Mouse (Mus musculus): ENCODE results near the gene Mst1.

The Mst1 gene

DNA sequence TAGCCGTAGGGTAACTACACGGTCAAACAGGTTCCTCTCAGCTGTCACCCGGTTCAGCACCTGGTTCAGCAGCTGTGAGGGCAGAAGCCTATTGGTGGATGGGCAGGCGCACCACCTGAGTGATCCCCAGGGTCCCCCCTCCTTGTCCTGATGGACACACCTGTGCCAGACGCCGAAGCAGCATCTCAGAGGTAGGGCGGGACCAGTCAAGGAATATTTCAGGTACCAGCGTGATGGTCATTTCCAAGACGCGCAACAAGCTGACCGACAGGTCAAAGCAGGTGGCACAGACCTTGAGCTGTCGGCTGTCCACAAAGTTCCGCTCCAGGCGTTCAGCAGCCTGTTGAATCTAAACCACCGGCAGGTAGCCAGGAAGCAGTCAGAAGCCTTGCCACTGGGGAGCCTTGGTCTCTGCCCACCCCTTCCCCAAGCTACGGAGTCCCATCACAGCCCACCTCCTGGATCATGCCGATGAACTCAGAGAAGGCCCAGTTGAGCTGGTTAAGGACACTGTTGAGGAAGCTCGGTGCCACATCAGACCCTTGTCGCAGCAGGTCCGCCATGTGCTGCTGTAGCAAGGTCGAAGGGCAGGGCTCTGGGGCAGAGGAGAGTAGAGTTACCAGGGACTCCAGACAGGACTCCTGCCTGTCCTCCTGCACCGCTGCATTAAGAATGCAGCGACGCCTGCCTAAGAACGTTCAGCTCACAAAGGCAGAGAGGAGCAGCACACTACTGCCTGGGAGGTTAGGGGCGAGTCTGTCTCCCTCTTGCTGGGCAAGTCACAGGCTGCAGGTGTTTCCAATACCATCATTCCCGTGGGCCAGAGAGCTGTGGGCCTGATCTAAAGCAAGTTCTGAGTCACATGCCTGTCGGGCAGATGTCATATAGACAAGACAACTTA, 23.6 kb upstream of the Mst1 start:
- DNase-seq (ENCODE audit: low spot score in 2 of 2): no peak

GRCm38 (mm10) chr9:108057262-108057562, 23.0 kb upstream of the Mst1 start:
- no peak for DNase-seq (ENCODE audit: low spot score in 2 of 2)

GRCm38 (mm10) chr9:108058291-108058690, 21.9 kb upstream of the Mst1 start:
- DNase-seq (ENCODE audit: low spot score in 2 of 2): no peak

- DNase-seq (ENCODE audit: low spot score in 2 of 2): no peak
Measured at GRCm38 (mm10) chr9:108062142-108062541, 18.1 kb upstream of the Mst1 start.

GRCm38 (mm10) chr9:108063361-108063760, 16.9 kb upstream of the Mst1 start:
- DNase-seq (ENCODE audit: low spot score in 2 of 2): no peak

DNA sequence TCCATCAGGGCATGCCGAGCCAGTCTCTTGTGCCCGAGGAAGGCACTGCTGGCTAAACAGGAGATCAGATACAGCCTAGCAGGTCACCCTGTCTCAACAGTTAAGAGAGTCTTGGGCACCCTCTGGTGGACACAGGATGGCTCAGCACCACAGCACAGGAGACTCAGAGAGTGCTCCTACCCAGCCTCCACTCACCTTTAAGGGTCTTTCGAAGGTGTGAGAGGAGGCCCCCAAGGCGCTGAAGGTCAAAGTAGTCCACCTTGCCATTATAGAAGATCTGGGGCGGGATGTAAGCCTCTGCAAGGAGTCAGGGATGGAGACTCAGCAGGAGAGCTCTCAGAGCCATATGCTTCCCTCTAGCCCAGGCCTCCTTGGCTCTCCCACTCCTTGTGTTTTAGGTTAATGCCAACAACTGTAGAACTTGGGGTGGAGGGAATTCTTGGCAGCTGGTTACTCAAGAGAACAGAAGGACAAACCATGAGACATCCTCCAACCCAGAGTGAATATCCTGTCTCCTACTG, 14.7 kb upstream of the Mst1 start:
- no peak for DNase-seq (ENCODE audit: low spot score in 2 of 2)

DNA sequence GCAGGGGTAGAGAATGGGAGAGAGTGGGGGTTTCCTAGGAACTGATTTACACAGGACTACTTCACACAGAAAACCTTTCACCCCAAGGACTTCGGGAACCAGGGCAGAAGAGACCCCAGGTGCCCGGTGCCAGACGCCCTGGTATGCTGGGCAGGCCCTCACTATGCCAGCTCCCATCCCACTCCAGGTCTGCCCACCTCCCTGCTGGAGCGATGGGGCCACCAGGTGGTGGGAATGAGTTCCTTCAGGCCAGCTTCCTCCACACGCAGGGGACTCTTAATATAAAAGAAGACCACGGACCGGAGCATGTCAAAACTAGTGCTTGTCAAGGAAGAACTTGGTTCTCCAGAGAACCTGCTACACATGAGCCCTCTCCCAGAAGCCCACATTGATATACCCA, 13.0 kb upstream of the Mst1 start:
- no peak for DNase-seq (ENCODE audit: low spot score in 2 of 2)

GRCm38 (mm10) chr9:108067900-108068299, 12.3 kb upstream of the Mst1 start:
- DNase-seq (ENCODE audit: low spot score in 2 of 2): peak; percentile 60 to 85

GRCm38 (mm10) chr9:108069007-108069406, 11.2 kb upstream of the Mst1 start:
- DNase-seq (ENCODE audit: low spot score in 2 of 2): no peak

GRCm38 (mm10) chr9:108069529-108069928, 10.7 kb upstream of the Mst1 start:
- DNase-seq (ENCODE audit: low spot score in 2 of 2): no peak

GRCm38 (mm10) chr9:108071801-108072200, 8.4 kb upstream of the Mst1 start:
- DNase-seq (ENCODE audit: low spot score in 2 of 2): no peak

DNA sequence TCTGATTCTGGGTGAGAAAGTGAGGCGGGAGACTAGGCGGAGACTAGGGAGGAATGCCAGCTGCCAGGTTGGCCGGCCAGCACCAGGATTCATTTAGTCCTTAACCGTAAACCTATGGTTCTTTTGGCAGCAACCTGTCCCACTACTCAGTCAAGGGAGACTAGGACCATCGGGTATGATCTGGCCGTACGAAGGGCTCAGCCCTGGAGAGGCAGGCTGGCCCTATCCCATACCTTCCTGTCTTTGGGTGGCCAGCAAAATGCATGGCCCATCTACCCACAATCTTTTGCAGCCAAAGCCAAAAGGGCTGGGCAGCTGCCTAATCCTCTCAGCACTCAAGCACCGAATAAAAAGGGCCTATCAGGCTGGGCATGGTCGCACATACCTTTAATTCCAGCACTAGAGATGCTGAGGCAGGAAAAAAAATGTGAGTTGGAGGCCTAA, 7.7 kb upstream of the Mst1 start:
- DNase-seq (ENCODE audit: low spot score in 2 of 2): no peak

DNA sequence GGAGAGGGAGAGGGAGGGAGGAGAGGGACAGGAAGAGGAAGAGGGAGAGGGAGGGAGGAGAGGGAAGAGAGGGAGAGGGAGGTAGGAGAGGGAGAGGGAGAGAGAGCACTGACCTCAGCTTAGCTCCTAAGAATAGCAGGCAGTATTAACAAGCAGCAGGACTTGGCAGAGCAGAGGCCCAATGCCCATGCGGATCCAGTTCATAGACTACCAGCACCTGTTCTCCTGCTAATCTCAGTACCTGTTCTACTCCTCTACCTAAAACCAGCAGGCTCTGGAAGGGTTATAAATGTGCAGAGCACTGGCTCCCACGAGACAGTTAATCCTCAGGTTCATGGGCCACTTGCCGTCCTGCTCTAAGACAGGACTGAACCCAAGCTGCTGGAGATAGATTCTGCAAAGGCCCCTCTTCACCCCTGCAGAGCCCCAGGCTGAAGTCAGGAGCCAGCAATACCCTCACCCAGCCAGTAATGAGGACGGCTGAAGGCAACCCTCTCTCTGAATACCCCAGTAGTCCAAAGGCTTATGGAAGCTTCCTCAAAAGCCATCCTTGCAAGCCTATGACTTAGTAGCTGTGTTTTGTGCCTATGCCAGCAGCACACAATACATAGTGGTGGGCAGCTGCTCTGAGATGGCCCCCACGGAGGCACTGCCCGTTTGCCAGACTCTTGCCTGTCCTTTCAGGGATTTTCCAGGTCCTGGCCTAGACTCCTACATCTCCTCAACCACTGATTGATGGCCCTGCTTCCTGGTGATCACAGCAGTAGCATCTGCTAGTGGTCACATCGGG, 6.9 kb upstream of the Mst1 start:
- no peak for DNase-seq (ENCODE audit: low spot score in 2 of 2)

GRCm38 (mm10) chr9:108082549-108082948, 2.3 kb downstream of the Mst1 start:
- no peak for DNase-seq (ENCODE audit: low spot score in 2 of 2)

DNA sequence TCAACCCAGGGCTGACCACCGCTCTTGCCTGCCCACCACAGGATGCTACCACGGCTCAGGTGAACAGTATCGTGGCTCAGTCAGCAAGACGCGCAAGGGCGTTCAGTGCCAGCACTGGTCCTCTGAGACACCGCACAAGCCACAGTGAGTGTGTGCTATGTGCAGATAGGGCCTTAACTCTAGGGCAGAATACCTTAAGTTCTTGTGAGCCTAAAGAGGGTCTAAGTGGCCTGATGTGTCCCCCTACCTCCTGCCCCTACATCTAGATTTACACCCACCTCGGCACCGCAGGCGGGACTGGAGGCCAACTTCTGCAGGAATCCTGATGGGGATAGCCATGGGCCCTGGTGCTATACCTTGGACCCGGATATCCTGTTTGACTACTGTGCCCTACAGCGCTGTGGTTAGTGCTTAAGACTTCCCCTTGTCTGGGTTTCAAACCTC, 2.8 kb downstream of the Mst1 start, which contains the start of gene Rnf123:
Gene Rnf123, minus strand, starts transcription at position 359 of the 444 bp plus-strand sequence.
- no peak for DNase-seq (ENCODE audit: low spot score in 2 of 2)

DNA sequence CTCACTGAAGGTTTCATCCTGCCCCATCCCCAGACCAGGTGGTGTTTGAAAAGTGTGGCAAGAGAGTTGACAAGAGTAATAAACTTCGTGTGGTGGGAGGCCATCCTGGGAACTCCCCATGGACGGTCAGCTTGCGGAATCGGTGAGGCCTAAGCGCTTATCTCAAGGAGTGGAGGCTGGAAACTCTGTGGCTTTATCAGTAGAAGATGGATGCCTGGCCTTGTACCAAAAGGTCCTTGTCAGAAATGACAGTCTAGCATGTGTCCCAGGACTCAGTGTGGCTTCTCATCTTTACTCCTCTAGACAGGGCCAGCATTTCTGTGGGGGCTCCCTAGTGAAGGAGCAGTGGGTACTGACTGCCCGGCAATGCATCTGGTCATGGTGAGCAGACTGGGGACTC, 3.3 kb downstream of the Mst1 start:
- DNase-seq (ENCODE audit: low spot score in 2 of 2): no peak

- no peak for DNase-seq (ENCODE audit: low spot score in 2 of 2)
Measured at GRCm38 (mm10) chr9:108085261-108085660, 5.0 kb downstream of the Mst1 start.

DNA sequence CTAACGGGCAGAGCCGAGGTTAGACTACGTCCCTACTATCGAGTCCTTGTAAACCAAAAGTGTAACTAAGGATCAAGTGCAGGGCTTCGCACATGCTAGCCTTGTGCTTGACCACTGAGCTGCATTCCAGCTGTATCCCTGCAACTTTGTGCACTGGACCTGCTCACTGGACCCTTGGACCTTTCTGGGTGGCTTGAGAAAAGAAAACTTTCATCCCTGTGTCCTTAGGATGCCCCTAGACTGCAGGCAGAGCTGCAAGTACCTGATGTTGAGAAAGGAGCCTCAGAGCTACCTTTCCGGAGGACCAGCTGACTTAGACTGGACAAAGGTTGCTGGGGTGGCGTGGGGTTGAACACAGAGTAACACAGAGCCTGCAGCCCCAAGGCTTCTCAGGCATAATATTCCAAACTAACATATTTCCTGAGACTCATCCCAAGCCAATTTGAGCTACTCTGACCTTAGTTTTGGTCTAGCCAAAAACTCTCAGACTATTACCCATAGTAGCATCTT, 10.4 kb downstream of the Mst1 start:
- no peak for DNase-seq (ENCODE audit: low spot score in 2 of 2)

- DNase-seq (ENCODE audit: low spot score in 2 of 2): no peak
Measured at GRCm38 (mm10) chr9:108093586-108093985, 13.3 kb downstream of the Mst1 start.

DNA sequence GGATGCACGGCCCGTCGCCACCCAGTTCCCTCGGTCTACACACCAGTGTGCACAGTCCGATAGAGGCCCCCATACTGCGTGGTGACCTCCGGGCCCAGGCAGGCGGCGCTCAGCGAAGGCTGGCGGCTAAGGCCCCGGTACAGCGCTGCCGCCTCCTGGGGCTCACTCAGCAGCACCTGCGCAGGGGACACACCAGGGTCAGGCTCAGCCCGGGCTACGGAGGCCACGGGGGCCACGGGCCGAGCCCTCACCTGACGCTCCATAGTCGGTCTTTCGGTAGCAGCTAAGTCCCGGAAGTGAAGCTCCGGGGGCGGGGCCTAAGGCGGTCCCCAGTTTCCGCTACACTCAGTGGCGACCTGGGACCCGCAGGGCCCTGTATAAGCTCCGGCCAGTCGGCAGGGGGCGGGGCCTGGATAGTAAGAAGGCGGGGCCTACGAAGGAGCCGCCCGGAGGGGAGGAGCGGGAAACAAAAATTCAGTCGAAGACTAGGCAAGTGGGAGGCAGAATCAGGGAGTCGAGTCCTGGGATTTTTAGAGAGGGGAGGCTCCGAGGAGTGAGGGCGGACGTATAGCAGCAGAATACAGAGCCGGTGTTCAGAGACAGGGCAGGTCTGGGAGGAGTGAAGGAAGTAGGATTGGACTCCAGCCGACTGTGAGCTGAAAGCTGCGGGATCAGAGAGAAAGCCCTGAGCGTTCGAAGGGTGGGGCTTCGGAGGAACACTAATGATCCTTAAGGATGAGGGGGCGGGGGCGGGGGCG, 14.1 kb downstream of the Mst1 start, which contains the start of gene Apeh:
Gene Apeh, minus strand, starts transcription at position 423 of the 758 bp plus-strand sequence.
- peak; percentile 93 to 96 for DNase-seq (ENCODE audit: low spot score in 2 of 2)

- no peak for DNase-seq (ENCODE audit: low spot score in 2 of 2)
Measured at GRCm38 (mm10) chr9:108094998-108095411, 14.8 kb downstream of the Mst1 start.
